Mouse (Mus musculus): ENCODE measurements around the gene 4430402I18Rik. TPM values are rescaled to one million over a fixed set of nuclear protein-coding genes. Genes with fewer than 3 reads are reported as not detected.

4430402I18Rik gene
- polyA plus RNA-seq, 1 experiment from 2014 or later, result 2.5 TPM

- no peak overlapping the region for H3K9ac ChIP-seq (replicated peaks; ENCODE audit: low read depth, low read length)
- H3K27me3 ChIP-seq (replicated peaks; ENCODE audit: control insufficient read depth, insufficient read depth, low read length), result no peaks in the 10 kb centered on the region
- H3K4me1 ChIP-seq (replicated peaks; ENCODE audit: control insufficient read depth, insufficient read depth, low read length), result peaks cover 16% of the 10 kb centered on the region
- no peak for ATAC-seq
- no peak overlapping the region for H3K4me2 ChIP-seq (ENCODE audit: low read length)
- no peaks in the 10 kb centered on the region for H3K36me3 ChIP-seq (ENCODE audit: control insufficient read depth, insufficient read depth)
- H3K4me3 ChIP-seq (replicated peaks; ENCODE audit: low read length), result no peak overlapping the region
- H3K27ac ChIP-seq (ENCODE audit: low read length), result no peak overlapping the region
- 88% methylated on average over 11 of the region's 11 CpGs for WGBS
- H3K9me3 ChIP-seq (ENCODE audit: control insufficient read depth, low read length), result peaks cover 2% of the 10 kb centered on the region; the same call in 1 of the 2 replicates
Observed at GRCm38 (mm10) chr19:28970251-28970650, 2.7 kb upstream of the 4430402I18Rik start.

GRCm38 (mm10) chr19:28969231-28969630 lies 1.6 kb upstream of the 4430402I18Rik start:
- H3K4me1 ChIP-seq (replicated peaks; ENCODE audit: control insufficient read depth, insufficient read depth, low read length), result peaks cover 19% of the 10 kb centered on the region
- 89% methylated on average over 5 of the region's 5 CpGs for WGBS
- no peak overlapping the region for H3K4me2 ChIP-seq (ENCODE audit: low read length)
- H3K9me3 ChIP-seq (ENCODE audit: control insufficient read depth, low read length), result no peaks in the 10 kb centered on the region
- no peak overlapping the region for H3K9ac ChIP-seq (replicated peaks; ENCODE audit: low read depth, low read length)
- no peak overlapping the region for H3K27ac ChIP-seq (ENCODE audit: low read length)
- ATAC-seq, result no peak
- no peak overlapping the region for H3K4me3 ChIP-seq (replicated peaks; ENCODE audit: low read length)
- H3K27me3 ChIP-seq (replicated peaks; ENCODE audit: control insufficient read depth, insufficient read depth, low read length), result no peaks in the 10 kb centered on the region
- H3K36me3 ChIP-seq (ENCODE audit: control insufficient read depth, insufficient read depth), result no peaks in the 10 kb centered on the region

- Histone ChIP-seq H3K36me3 (ENCODE audit: control insufficient read depth, insufficient read depth) (no peaks in the 10 kb centered on the region), H3K27ac (ENCODE audit: low read length) (no peak overlapping the region), H3K27me3 (replicated peaks; ENCODE audit: control insufficient read depth, insufficient read depth, low read length) (no peaks in the 10 kb centered on the region), H3K4me3 (replicated peaks; ENCODE audit: low read length) (no peak overlapping the region), H3K9me3 (ENCODE audit: control insufficient read depth, low read length) (no peaks in the 10 kb centered on the region), H3K4me2 (ENCODE audit: low read length) (no peak overlapping the region), H3K4me1 (replicated peaks; ENCODE audit: control insufficient read depth, insufficient read depth, low read length) (peaks cover 22% of the 10 kb centered on the region), H3K9ac (replicated peaks; ENCODE audit: low read depth, low read length) (no peak overlapping the region)
- ATAC-seq, result no peak
- WGBS, result 74% methylated on average over 4 of the region's 4 CpGs
Observed at GRCm38 (mm10) chr19:28968178-28968577, 578 bp upstream of the 4430402I18Rik start.

GRCm38 (mm10) chr19:28964552-28964903 lies 3.1 kb downstream of the 4430402I18Rik start:
- 6% methylated on average over 16 of the region's 16 CpGs for WGBS

GRCm38 (mm10) chr19:28963842-28964551 lies 3.6 kb downstream of the 4430402I18Rik start, which contains the start of gene Plpp6:
Gene Plpp6, plus strand, starts transcription at chr19:28963953.
- peak within 1 kb of the TSS; percentile 88 for H3K4me2 ChIP-seq (ENCODE audit: low read length)
- peak within 1 kb of the TSS; percentile 90 for H3K9ac ChIP-seq (replicated peaks; ENCODE audit: low read depth, low read length)
- H3K27ac ChIP-seq (ENCODE audit: low read length), result peak within 1 kb of the TSS; percentile 89
- peaks cover 23% of the 10 kb centered on the region for H3K4me1 ChIP-seq (replicated peaks; ENCODE audit: control insufficient read depth, insufficient read depth, low read length)
- H3K27me3 ChIP-seq (replicated peaks; ENCODE audit: control insufficient read depth, insufficient read depth, low read length), result no peaks in the 10 kb centered on the region
- peak; percentile 93 for ATAC-seq
- H3K4me3 ChIP-seq (replicated peaks; ENCODE audit: low read length), result peak within 1 kb of the TSS; percentile 94
- no peaks in the 10 kb centered on the region for H3K9me3 ChIP-seq (ENCODE audit: control insufficient read depth, low read length)
- 0% methylated on average over 61 of the region's 73 CpGs for WGBS
- no peaks in the 10 kb centered on the region for H3K36me3 ChIP-seq (ENCODE audit: control insufficient read depth, insufficient read depth)

More at GRCm38 (mm10) chr19:28964552-28964903, 3.1 kb downstream of the 4430402I18Rik start:
- Histone ChIP-seq H3K4me2 (ENCODE audit: low read length) (peak overlapping the region; percentile 88), H3K9ac (replicated peaks; ENCODE audit: low read depth, low read length) (peak overlapping the region; percentile 90), H3K9me3 (ENCODE audit: control insufficient read depth, low read length) (no peaks in the 10 kb centered on the region), H3K4me1 (replicated peaks; ENCODE audit: control insufficient read depth, insufficient read depth, low read length) (peaks cover 23% of the 10 kb centered on the region), H3K27ac (ENCODE audit: low read length) (peak overlapping the region; percentile 89; the same call in 1 of the 2 replicates), H3K4me3 (replicated peaks; ENCODE audit: low read length) (peak overlapping the region; percentile 94), H3K36me3 (ENCODE audit: control insufficient read depth, insufficient read depth) (no peaks in the 10 kb centered on the region), H3K27me3 (replicated peaks; ENCODE audit: control insufficient read depth, insufficient read depth, low read length) (no peaks in the 10 kb centered on the region)
- peak; percentile 16 for ATAC-seq

- Histone ChIP-seq H3K9me3 (ENCODE audit: control insufficient read depth, low read length) (no peaks in the 10 kb centered on the region), H3K4me2 (ENCODE audit: low read length) (peak overlapping the region; percentile 88), H3K27me3 (replicated peaks; ENCODE audit: control insufficient read depth, insufficient read depth, low read length) (no peaks in the 10 kb centered on the region), H3K4me3 (replicated peaks; ENCODE audit: low read length) (peak overlapping the region; percentile 94), H3K36me3 (ENCODE audit: control insufficient read depth, insufficient read depth) (no peaks in the 10 kb centered on the region), H3K9ac (replicated peaks; ENCODE audit: low read depth, low read length) (peak overlapping the region; percentile 90), H3K4me1 (replicated peaks; ENCODE audit: control insufficient read depth, insufficient read depth, low read length) (peaks cover 23% of the 10 kb centered on the region), H3K27ac (ENCODE audit: low read length) (peak overlapping the region; percentile 89)
- 1% methylated on average over 4 of the region's 4 CpGs for WGBS
- ATAC-seq, result no peak
Observed at GRCm38 (mm10) chr19:28963513-28963841, 4.1 kb downstream of the 4430402I18Rik start.

GRCm38 (mm10) chr19:28963113-28963512 lies 4.5 kb downstream of the 4430402I18Rik start:
- Histone ChIP-seq H3K27me3 (replicated peaks; ENCODE audit: control insufficient read depth, insufficient read depth, low read length) (no peaks in the 10 kb centered on the region), H3K4me1 (replicated peaks; ENCODE audit: control insufficient read depth, insufficient read depth, low read length) (peaks cover 23% of the 10 kb centered on the region), H3K9ac (replicated peaks; ENCODE audit: low read depth, low read length) (no peak overlapping the region; the same call in 1 of the 2 replicates), H3K4me2 (ENCODE audit: low read length) (peak overlapping the region; percentile 88), H3K4me3 (replicated peaks; ENCODE audit: low read length) (peak overlapping the region; percentile 94), H3K9me3 (ENCODE audit: control insufficient read depth, low read length) (no peaks in the 10 kb centered on the region), H3K36me3 (ENCODE audit: control insufficient read depth, insufficient read depth) (no peaks in the 10 kb centered on the region), H3K27ac (ENCODE audit: low read length) (peak overlapping the region; percentile 89)
- no peak for ATAC-seq
- WGBS, result 21% methylated on average over 3 of the region's 3 CpGs

- 46% methylated on average over 5 of the region's 5 CpGs for WGBS
- ATAC-seq, result no peak
- Histone ChIP-seq H3K36me3 (ENCODE audit: control insufficient read depth, insufficient read depth) (no peaks in the 10 kb centered on the region), H3K4me3 (replicated peaks; ENCODE audit: low read length) (no peak overlapping the region), H3K4me1 (replicated peaks; ENCODE audit: control insufficient read depth, insufficient read depth, low read length) (no peaks in the 10 kb centered on the region), H3K9me3 (ENCODE audit: control insufficient read depth, low read length) (no peaks in the 10 kb centered on the region), H3K4me2 (ENCODE audit: low read length) (no peak overlapping the region), H3K27me3 (replicated peaks; ENCODE audit: control insufficient read depth, insufficient read depth, low read length) (no peaks in the 10 kb centered on the region), H3K27ac (ENCODE audit: low read length) (no peak overlapping the region), H3K9ac (replicated peaks; ENCODE audit: low read depth, low read length) (no peak overlapping the region)
Observed at GRCm38 (mm10) chr19:28951251-28951650, 16.3 kb downstream of the 4430402I18Rik start.

GRCm38 (mm10) chr19:28947311-28947710 lies 20.3 kb downstream of the 4430402I18Rik start:
- no peak overlapping the region for H3K4me3 ChIP-seq (replicated peaks; ENCODE audit: low read length)
- no peak for ATAC-seq
- H3K27me3 ChIP-seq (replicated peaks; ENCODE audit: control insufficient read depth, insufficient read depth, low read length), result no peaks in the 10 kb centered on the region
- no peaks in the 10 kb centered on the region for H3K4me1 ChIP-seq (replicated peaks; ENCODE audit: control insufficient read depth, insufficient read depth, low read length)
- no peak overlapping the region for H3K4me2 ChIP-seq (ENCODE audit: low read length)
- H3K36me3 ChIP-seq (ENCODE audit: control insufficient read depth, insufficient read depth), result no peaks in the 10 kb centered on the region
- WGBS, result 67% methylated on average over 2 of the region's 2 CpGs
- H3K9me3 ChIP-seq (ENCODE audit: control insufficient read depth, low read length), result no peaks in the 10 kb centered on the region
- no peak overlapping the region for H3K27ac ChIP-seq (ENCODE audit: low read length)
- no peak overlapping the region for H3K9ac ChIP-seq (replicated peaks; ENCODE audit: low read depth, low read length)

All from forebrain, embryonic 16.5 days (tissue).